Mouse (Mus musculus) megakaryocyte, adult 5-6 weeks (primary cell): ENCODE measurements around the gene Bicc1. TPM values are rescaled to one million over a fixed set of nuclear protein-coding genes. Genes with fewer than 3 reads are reported as not detected.

Source experiments
- ATAC-seq: 2 replicates; pipeline ENCODE4 v1.8.0; 2016; ENCODE audit warnings: mild to moderate bottlenecking, inconsistent platforms; ENCODE audit not compliant: poor library complexity, severe bottlenecking
- total RNA-seq, 2 experiments: library from RNA; stranded (forward) in 1 of 2; stranded (reverse) in 1 of 2; fragments of 153-499, 151-499 nt in 1 of 2; fragments of 221-1000, 200-1000 nt in 1 of 2; gene quantifications; 2 replicates each; pipeline versions ENCODE4 v1.2.3 to v1.2.4; 2015 to 2017

The Bicc1 gene
- total RNA-seq, 2 experiments from 2014 or later, result not detected

GRCm38 (mm10) chr10:70901193-70901875 is 258.2 kb downstream of the Bicc1 start:
- no peak for ATAC-seq

- ATAC-seq, result no peak
Measured at GRCm38 (mm10) chr10:70895891-70896290, 263.6 kb downstream of the Bicc1 start.

- ATAC-seq, result no peak
Measured at GRCm38 (mm10) chr10:70878046-70878445, 281.5 kb downstream of the Bicc1 start.

- ATAC-seq, result no peak
Measured at GRCm38 (mm10) chr10:70877631-70878030, 281.9 kb downstream of the Bicc1 start.

- ATAC-seq, result no peak
Measured at GRCm38 (mm10) chr10:70876522-70876921, 283.0 kb downstream of the Bicc1 start.

GRCm38 (mm10) chr10:70876119-70876518 is 283.4 kb downstream of the Bicc1 start:
- no peak for ATAC-seq

- no peak for ATAC-seq
Measured at GRCm38 (mm10) chr10:70874994-70875538, 284.4 kb downstream of the Bicc1 start.

Other genes starting within 250 kb of the Bicc1 start
- gene Tfam, start 78.6 kb upstream of the Bicc1 start, total RNA-seq (2015), result 38.6 and 42.3 TPM in 2 replicates
- 43.4 and 56.1 TPM in 2 replicates for gene Tfam, start 78.6 kb upstream of the Bicc1 start, total RNA-seq (2017)
- gene Ube2d1, start 125.6 kb upstream of the Bicc1 start, total RNA-seq (2015), result 87.2 and 91.7 TPM in 2 replicates
- gene Ube2d1, start 125.6 kb upstream of the Bicc1 start, total RNA-seq (2017), result 17.7 and 18.7 TPM in 2 replicates
- gene Cisd1, start 185.3 kb upstream of the Bicc1 start, total RNA-seq (2015), result 42.5 and 45.0 TPM in 2 replicates
- gene Cisd1, start 185.3 kb upstream of the Bicc1 start, total RNA-seq (2017), result 15.2 and 22.8 TPM in 2 replicates
- 46.7 and 49.8 TPM in 2 replicates for gene Ipmk, start 188.1 kb upstream of the Bicc1 start, total RNA-seq (2015)
- gene Ipmk, start 188.1 kb upstream of the Bicc1 start, total RNA-seq (2017), result 53.6 and 55.4 TPM in 2 replicates